ENCODE assay signal across 22 mouse cellular contexts in the genomic region with DNA sequence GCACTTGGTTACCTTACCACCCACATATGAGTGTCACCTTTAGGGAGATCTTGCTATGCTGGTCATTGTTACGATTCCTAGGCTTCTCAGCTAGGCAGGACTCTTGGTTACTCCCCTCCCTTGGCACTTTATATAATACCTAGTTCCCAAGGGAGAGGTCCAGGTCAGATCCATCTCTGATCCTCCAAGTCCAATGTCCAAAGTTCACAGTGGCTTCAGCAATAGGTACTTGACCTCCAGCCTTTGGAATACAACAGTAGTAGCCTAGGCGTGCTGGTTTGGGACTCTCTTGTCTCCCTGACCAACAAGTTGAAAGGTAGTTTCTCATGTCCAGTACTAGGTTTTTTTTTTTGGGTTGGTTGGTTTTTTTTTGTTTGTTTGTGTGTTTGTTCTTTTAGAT. TPM values are rescaled to one million over a fixed set of nuclear protein-coding genes. Genes with fewer than 3 reads are reported as not detected.
"Had no signal": no experiment of that assay in that cellular context is flagged by ENCODE, and none has a peak within 500 bp of the region (broad histone marks: within the 10 kb centered on the region; RNA-seq: fewer than 3 reads in every experiment).

No protein-coding gene starts in this region.

- H3K4me2 ChIP-seq: limb, embryonic 12.5 days; lung, embryonic 15.5 days; midbrain, embryonic 11.5 days; midbrain, embryonic 15.5 days; neural tube, embryonic 12.5 days had no signal

- H3K4me1 ChIP-seq: limb, embryonic 12.5 days; lung, embryonic 15.5 days; neural tube, embryonic 12.5 days had no signal

- H3K9ac ChIP-seq: limb, embryonic 12.5 days; lung, embryonic 15.5 days; midbrain, embryonic 15.5 days; neural tube, embryonic 12.5 days had no signal

- DNase-seq: kidney, postnatal 25 days; lung, postnatal 14 days; spleen, adult 18-20 months; thymus, adult 18-20 months; thymus, postnatal 14 days had no signal

- H3K27me3 ChIP-seq: lung, embryonic 15.5 days; midbrain, embryonic 15.5 days; neural tube, embryonic 12.5 days had no signal

- ATAC-seq: hindbrain, embryonic 16.5 days; inflammation-experienced regulatory T-cells, adult 6 months; intestine, postnatal 0 days; midbrain, embryonic 15.5 days had no signal

- H3K36me3 ChIP-seq: limb, embryonic 12.5 days; lung, embryonic 15.5 days; midbrain, embryonic 15.5 days; neural tube, embryonic 12.5 days had no signal

- H3K9me3 ChIP-seq: limb, embryonic 12.5 days; lung, embryonic 15.5 days; megakaryocyte, embryonic 14.5 days; midbrain, embryonic 15.5 days; neural tube, embryonic 12.5 days had no signal

- H3K4me3 ChIP-seq: layer of hippocampus, adult 2 months; limb, embryonic 12.5 days; lung, embryonic 15.5 days; megakaryocyte, embryonic 14.5 days; midbrain, embryonic 15.5 days; neural tube, embryonic 12.5 days had no signal

- H3K27ac ChIP-seq: layer of hippocampus, adult 2 months; limb, embryonic 12.5 days; lung, embryonic 15.5 days; macrophage; midbrain, embryonic 15.5 days; neural tube, embryonic 12.5 days had no signal

RNA-seq across cellular contexts. Expression of gene Arr3, which starts 23.8 kb away (rescaled TPM):
- total RNA-seq: layer of hippocampus, postnatal 10 days; monocyte, adult 5-6 weeks; neutrophil, adult 5-6 weeks had no signal
- polyA plus RNA-seq: inflammation-experienced regulatory T-cells, adult 6 months; intestine, postnatal 0 days; limb, embryonic 12.5 days; liver, embryonic 16.5 days; lung, embryonic 15.5 days; macrophage; midbrain, embryonic 11.5 days; midbrain, embryonic 15.5 days; neural tube, embryonic 12.5 days; stomach, embryonic 14.5 days had no signal

RNA-seq across cellular contexts. Expression of gene P2ry4, which starts 34.4 kb away (rescaled TPM):
- total RNA-seq: layer of hippocampus, adult 2 months; left cerebral cortex, postnatal 36 days; monocyte, adult 5-6 weeks; neutrophil, adult 5-6 weeks had no signal
- polyA plus RNA-seq: hindbrain, embryonic 16.5 days; limb, embryonic 12.5 days; lung, embryonic 15.5 days; macrophage; midbrain, embryonic 11.5 days; midbrain, embryonic 15.5 days; neural tube, embryonic 12.5 days; stomach, embryonic 14.5 days had no signal

RNA-seq across cellular contexts. Expression of gene Awat1, which starts 57.0 kb away (rescaled TPM):
- total RNA-seq: layer of hippocampus, adult 2 months; layer of hippocampus, postnatal 10 days; left cerebral cortex, postnatal 36 days; monocyte, adult 5-6 weeks; neutrophil, adult 5-6 weeks had no signal
- polyA plus RNA-seq: hindbrain, embryonic 16.5 days; inflammation-experienced regulatory T-cells, adult 6 months; intestine, postnatal 0 days; limb, embryonic 12.5 days; liver, embryonic 16.5 days; lung, embryonic 15.5 days; midbrain, embryonic 11.5 days; midbrain, embryonic 15.5 days; neural tube, embryonic 12.5 days; stomach, embryonic 14.5 days had no signal
